Mouse (Mus musculus) spleen, adult 2 months (tissue): ENCODE data around the gene Slc22a27.
"Not testable (repeated sequence)": the region's sequence is repeated elsewhere in the genome, so short reads cannot be mapped to it uniquely, and the experiment has no call there.

Source experiments
- CTCF ChIP-seq: fragments of 200-500 bp; IDR thresholded peaks from 2 replicates; pipeline ENCODE4 v1.5.1; 2011; ENCODE audit warnings: mild to moderate bottlenecking, inconsistent platforms; ENCODE audit not compliant: insufficient read depth, insufficient read length, insufficient replicate concordance; ENCODE audit errors: extremely low read depth
- POLR2A ChIP-seq: fragments of 200-500 bp; IDR thresholded peaks from 2 replicates; pipeline ENCODE4 v1.6.1; 2011; ENCODE audit warnings: low read depth, low read length, inconsistent platforms

DNA sequence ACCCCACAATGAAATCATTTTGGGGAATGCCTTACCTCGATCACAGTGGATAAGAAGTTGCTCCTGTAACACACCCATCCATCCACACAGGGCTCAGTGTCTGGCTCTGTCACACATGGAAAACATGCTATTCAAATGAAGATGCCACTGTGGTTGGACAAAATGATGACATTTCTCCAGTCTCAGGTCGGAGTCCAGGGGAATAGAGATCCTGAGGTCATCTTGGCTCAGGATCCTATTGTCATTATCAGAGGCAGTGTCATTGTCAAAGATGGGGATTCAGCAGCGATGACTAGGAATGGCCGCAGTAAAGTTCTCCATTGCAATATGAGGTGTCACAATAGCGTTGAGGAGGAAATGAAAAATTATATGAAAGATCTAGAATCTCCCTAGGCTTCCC is at the start of gene Slc22a27:
- not testable (repeated sequence) for TF ChIP-seq CTCF, POLR2A
